Comparison of ENCODE assay signal across 15 mouse cellular contexts in genomic region chr13:109350100-109350499, GRCm38 (mm10).
DNase-seq lines count a peak whose midpoint lies in the region; ATAC-seq and TF ChIP-seq lines count a peak whose summit lies in the region.
"Had no signal": no experiment of that assay in that cellular context is flagged by ENCODE, and none has a peak within 500 bp of the region (broad histone marks: within the 10 kb centered on the region; RNA-seq: fewer than 3 reads in every experiment).

No protein-coding gene starts in this region.

- H3K9ac ChIP-seq in midbrain, embryonic 12.5 days (replicated peaks): no peak overlapping the region
- no peak overlapping the region for H3K9ac ChIP-seq in intestine, postnatal 0 days (ENCODE audit: low read depth, low read length)
- H3K9ac ChIP-seq: kidney, embryonic 15.5 days; limb, embryonic 12.5 days; liver, embryonic 14.5 days had no signal

- intact Hi-C loops in left cerebral cortex, postnatal 4 days (cut with DNase I): no loop called here
- intact Hi-C loops in left cerebral cortex, postnatal 25 days (cut with DNase I): loop anchor here (10.0 kb wide), 1 partner anchor 385 kb away; no protein-coding TSS in a partner anchor
- intact Hi-C loops in heart, postnatal 25 days (cut with DNase I): no loop called here

- no peak for TF ChIP-seq CTCF in brain, embryonic 14.5 days (IDR thresholded peaks at IDR 0.05; ENCODE audit: borderline replicate concordance, extremely low read depth, insufficient read depth, insufficient read length)
- no peak for TF ChIP-seq CTCF in intestine, postnatal 0 days (IDR thresholded peaks at IDR 0.05; ENCODE audit: low read depth)

- peak overlapping the region; percentile 17; the same call in 1 of the 2 replicates for H3K27ac ChIP-seq in hindbrain, embryonic 10.5 days
- no peak overlapping the region for H3K27ac ChIP-seq in midbrain, embryonic 12.5 days (replicated peaks)
- H3K27ac ChIP-seq in intestine, postnatal 0 days (ENCODE audit: low read depth, low read length): no peak overlapping the region
- H3K27ac ChIP-seq: kidney, embryonic 15.5 days; limb, embryonic 12.5 days; liver, embryonic 14.5 days had no signal

- 0 out of 2 replicates have a peak overlapping the region, but pooled peaks have one; percentile 1 for H3K4me2 ChIP-seq in midbrain, embryonic 12.5 days (replicated peaks)
- H3K4me2 ChIP-seq in intestine, postnatal 0 days (replicated peaks; ENCODE audit: low read depth): no peak overlapping the region
- H3K4me2 ChIP-seq: kidney, embryonic 15.5 days; limb, embryonic 12.5 days had no signal

- no peak for TF ChIP-seq POLR2A in brain, embryonic 14.5 days (IDR thresholded peaks at IDR 0.05; ENCODE audit: borderline replicate concordance, extremely low read depth, insufficient read depth, insufficient read length, poor library complexity, severe bottlenecking)

- peak; percentile 22 for DNase-seq in left cerebral cortex, postnatal 4 days
- no peak for DNase-seq in left cerebral cortex, postnatal 25 days (ENCODE audit: low spot score in 2 of 2)
- DNase-seq in brain, embryonic 14.5 days (ENCODE audit: low read depth): peak; percentile 80
- DNase-seq in hindbrain, embryonic 10.5 days (ENCODE audit: low spot score): no peak
- DNase-seq in heart, postnatal 25 days (ENCODE audit: low spot score): no peak
- no peak for DNase-seq in yolk sac, embryonic 10.5 days (ENCODE audit: low spot score)
- DNase-seq: adrenal gland, adult 2 months; cerebellum, adult 18-20 months; lung, postnatal 14 days; right cerebral cortex, postnatal 25 days had no signal

- H3K36me3 ChIP-seq in hindbrain, embryonic 10.5 days: no peaks in the 10 kb centered on the region
- H3K36me3 ChIP-seq in midbrain, embryonic 12.5 days: no peaks in the 10 kb centered on the region
- no peaks in the 10 kb centered on the region for H3K36me3 ChIP-seq in intestine, postnatal 0 days (ENCODE audit: control insufficient read depth, insufficient read depth)
- H3K36me3 ChIP-seq: kidney, embryonic 15.5 days; limb, embryonic 12.5 days had no signal

- no peaks in the 10 kb centered on the region for H3K27me3 ChIP-seq in hindbrain, embryonic 10.5 days (ENCODE audit: insufficient read depth, poor library complexity, severe bottlenecking)
- no peaks in the 10 kb centered on the region for H3K27me3 ChIP-seq in midbrain, embryonic 12.5 days
- H3K27me3 ChIP-seq in intestine, postnatal 0 days (replicated peaks; ENCODE audit: control insufficient read depth, insufficient read depth, low read length): no peaks in the 10 kb centered on the region
- H3K27me3 ChIP-seq: kidney, embryonic 15.5 days; limb, embryonic 12.5 days had no signal

- peaks cover 23% of the 10 kb centered on the region for H3K4me1 ChIP-seq in hindbrain, embryonic 10.5 days (replicated peaks)
- H3K4me1 ChIP-seq in midbrain, embryonic 12.5 days: peaks cover 8% of the 10 kb centered on the region
- H3K4me1 ChIP-seq in intestine, postnatal 0 days (replicated peaks; ENCODE audit: control insufficient read depth, insufficient read depth, low read length): no peaks in the 10 kb centered on the region
- H3K4me1 ChIP-seq: kidney, embryonic 15.5 days; limb, embryonic 12.5 days had no signal

- peak; percentile 89 for ATAC-seq in midbrain, embryonic 12.5 days (ENCODE audit: low FRiP score, low read depth)
- no peak for ATAC-seq in intestine, postnatal 0 days

- H3K4me3 ChIP-seq in hindbrain, embryonic 10.5 days: no peak overlapping the region
- no peak overlapping the region for H3K4me3 ChIP-seq in midbrain, embryonic 12.5 days
- no peak overlapping the region for H3K4me3 ChIP-seq in intestine, postnatal 0 days (ENCODE audit: low read depth, low read length)
- H3K4me3 ChIP-seq: kidney, embryonic 15.5 days; limb, embryonic 12.5 days had no signal

- 65% methylated on average over 7 of the region's 7 CpGs for WGBS in hindbrain, embryonic 10.5 days
- 44% methylated on average over 7 of the region's 7 CpGs for WGBS in midbrain, embryonic 12.5 days
- WGBS in intestine, postnatal 0 days: 82% methylated on average over 7 of the region's 7 CpGs

- H3K9me3 ChIP-seq in hindbrain, embryonic 10.5 days: no peaks in the 10 kb centered on the region
- no peaks in the 10 kb centered on the region for H3K9me3 ChIP-seq in midbrain, embryonic 12.5 days
- H3K9me3 ChIP-seq in intestine, postnatal 0 days (ENCODE audit: control insufficient read depth): no peaks in the 10 kb centered on the region
- H3K9me3 ChIP-seq: kidney, embryonic 15.5 days; limb, embryonic 12.5 days had no signal

Comparison
In these comparisons a context has a peak if more than half of its experiments do, and no peak if none do; other contexts are left out.
1. DNase-seq: peak in left cerebral cortex, postnatal 4 days (single experiment) and brain, embryonic 14.5 days (single experiment); none in left cerebral cortex, postnatal 25 days (0 of 2), hindbrain, embryonic 10.5 days (single experiment), heart, postnatal 25 days (single experiment) and yolk sac, embryonic 10.5 days (single experiment).